Mouse (Mus musculus) CH12.LX (cell line): ENCODE data around the gene Prdm5. TPM values are rescaled to one million over a fixed set of nuclear protein-coding genes. Genes with fewer than 3 reads are reported as not detected.

ENCODE experiments used
- DNase-seq: peaks from one replicate; pipeline ENCODE4 v3.0.0-alpha.2; 2013; ENCODE audit errors: extremely low read depth
- H3K27ac ChIP-seq: 2 replicates; pipeline ENCODE4 v1.5.1; 2012; ENCODE audit warnings: low read depth, mild to moderate bottlenecking, control low read depth, moderate library complexity; ENCODE audit not compliant: insufficient read depth
- H3K27me3 ChIP-seq: replicated peaks from 2 replicates; pipeline ENCODE3; 2012; ENCODE audit warnings: inconsistent platforms
- H3K36me3 ChIP-seq, 2 experiments: replicated peaks in 1 of 2; 2 replicates each; pipeline versions ENCODE3 to v1.6.1; 2012; ENCODE audit warnings: inconsistent platforms in 1 of 2, low read length in 1 of 2, mild to moderate bottlenecking in 1 of 2, mixed read lengths in 1 of 2, moderate library complexity in 1 of 2; ENCODE audit not compliant: control insufficient read depth in 1 of 2, insufficient read depth in 1 of 2
- H3K4me1 ChIP-seq, 2 experiments: 2 replicates each; pipeline ENCODE4 v1.6.1; 2012; ENCODE audit warnings: inconsistent platforms in 1 of 2, moderate library complexity in 1 of 2; ENCODE audit not compliant: insufficient read depth in 2 of 2, control insufficient read depth in 1 of 2
- H3K4me2 ChIP-seq: 2 replicates; pipeline ENCODE4 v1.6.1; 2012; ENCODE audit warnings: low read depth, mild to moderate bottlenecking, control low read depth; ENCODE audit not compliant: poor library complexity, insufficient read depth, severe bottlenecking
- H3K4me3 ChIP-seq, 3 experiments: fragments of 150-350 bp in 1 of 3; sonication (generic) in 1 of 3; replicated peaks in 1 of 3; 2 replicates each; pipeline versions ENCODE3 to v1.5.1; 2011 to 2012; ENCODE audit warnings: low read depth in 2 of 3, low read length in 2 of 3, mild to moderate bottlenecking in 2 of 3, moderate library complexity in 2 of 3, control low read depth in 1 of 3, improper control_type of control experiment in 1 of 3, inconsistent platforms in 1 of 3, mixed read lengths in 1 of 3; ENCODE audit not compliant: poor library complexity in 1 of 3
- H3K79me2 ChIP-seq: replicated peaks from 2 replicates; pipeline ENCODE4 v1.6.1; 2012; ENCODE audit warnings: mild to moderate bottlenecking, moderate library complexity; ENCODE audit not compliant: control insufficient read depth, poor library complexity, insufficient read depth, severe bottlenecking; ENCODE audit errors: extremely low read depth
- H3K9ac ChIP-seq: 2 replicates; pipeline ENCODE4 v1.6.1; 2012; ENCODE audit warnings: low read depth, mild to moderate bottlenecking, control low read depth, moderate library complexity; ENCODE audit not compliant: insufficient read depth
- H3K9me3 ChIP-seq: replicated peaks from 2 replicates; pipeline ENCODE3; 2012; ENCODE audit warnings: low read length, inconsistent platforms, mixed read lengths
- BHLHE40 ChIP-seq: IDR thresholded peaks from 2 replicates; pipeline ENCODE4 v1.6.1; 2011; ENCODE audit warnings: mild to moderate bottlenecking, low read depth, low read length, improper control_type of control experiment
- CHD1 ChIP-seq: IDR thresholded peaks from 2 replicates; pipeline ENCODE4 v1.6.1; 2012; ENCODE audit warnings: low read depth, low read length, improper control_type of control experiment, inconsistent platforms
- CHD2 ChIP-seq: IDR thresholded peaks from 2 replicates; pipeline ENCODE4 v1.6.1; 2011; ENCODE audit warnings: low read length, improper control_type of control experiment
- CTCF ChIP-seq, 2 experiments: IDR thresholded peaks in 1 of 2; conservative IDR thresholded peaks in 1 of 2; 2 replicates each; pipeline ENCODE4 v1.5.1; 2011 to 2012; ENCODE audit warnings: low read depth in 2 of 2, low read length in 2 of 2, improper control_type of control experiment in 1 of 2, inconsistent platforms in 1 of 2, mild to moderate bottlenecking in 1 of 2, moderate library complexity in 1 of 2
- E2F4 ChIP-seq: IDR thresholded peaks from 2 replicates; pipeline ENCODE4 v1.6.1; 2011; ENCODE audit warnings: low read depth, low read length, improper control_type of control experiment; ENCODE audit not compliant: insufficient replicate concordance
- EP300 ChIP-seq: IDR thresholded peaks from 2 replicates; pipeline ENCODE4 v1.6.1; 2011; ENCODE audit warnings: low read length, improper control_type of control experiment
- ETS1 ChIP-seq: conservative IDR thresholded peaks from 2 replicates; pipeline ENCODE4 v1.6.1; 2012; ENCODE audit warnings: low read depth, mild to moderate bottlenecking, inconsistent platforms, low read length, improper control_type of control experiment, moderate library complexity
- GABPA ChIP-seq: IDR thresholded peaks from 2 replicates; pipeline ENCODE4 v1.6.1; 2012; ENCODE audit warnings: low read depth, low read length, improper control_type of control experiment, inconsistent platforms; ENCODE audit not compliant: insufficient replicate concordance
- HCFC1 ChIP-seq: IDR thresholded peaks from 2 replicates; pipeline ENCODE4 v1.6.1; 2012; ENCODE audit warnings: low read depth, mild to moderate bottlenecking, inconsistent platforms, low read length, improper control_type of control experiment
- MAFK ChIP-seq: IDR thresholded peaks from 2 replicates; pipeline ENCODE4 v1.6.1; 2011; ENCODE audit warnings: low read length, improper control_type of control experiment; ENCODE audit not compliant: insufficient replicate concordance
- MEF2A ChIP-seq: IDR thresholded peaks from 2 replicates; pipeline ENCODE4 v1.6.1; 2014; ENCODE audit warnings: low read depth, mild to moderate bottlenecking, inconsistent platforms, low read length, improper control_type of control experiment, borderline replicate concordance
- MYC ChIP-seq: IDR thresholded peaks from 2 replicates; pipeline ENCODE4 v1.6.1; 2011; ENCODE audit warnings: low read depth, mild to moderate bottlenecking, improper control_type of control experiment, low read length
- NRF1 ChIP-seq: IDR thresholded peaks from 2 replicates; pipeline ENCODE4 v1.6.1; 2014; ENCODE audit warnings: low read depth, mild to moderate bottlenecking, inconsistent platforms, low read length, improper control_type of control experiment, moderate library complexity
- POLR2A ChIP-seq: IDR thresholded peaks from 2 replicates; pipeline ENCODE4 v1.6.1; 2011; ENCODE audit warnings: low read depth, mild to moderate bottlenecking, improper control_type of control experiment, low read length
- POLR2AphosphoS2 ChIP-seq: IDR thresholded peaks from 2 replicates; pipeline ENCODE4 v1.6.1; 2011; ENCODE audit warnings: low read depth, low read length, improper control_type of control experiment
- RAD21 ChIP-seq: IDR thresholded peaks from 2 replicates; pipeline ENCODE4 v1.6.1; 2011; ENCODE audit warnings: low read depth, mild to moderate bottlenecking, low read length, improper control_type of control experiment, moderate library complexity
- RCOR1 ChIP-seq: conservative IDR thresholded peaks from 2 replicates; pipeline ENCODE4 v1.6.1; 2012; ENCODE audit warnings: low read depth, mild to moderate bottlenecking, inconsistent platforms, low read length, improper control_type of control experiment
- SMC3 ChIP-seq: IDR thresholded peaks from 2 replicates; pipeline ENCODE4 v1.6.1; 2011; ENCODE audit warnings: low read depth, low read length, improper control_type of control experiment
- UBTF ChIP-seq: IDR thresholded peaks from 2 replicates; pipeline ENCODE4 v1.6.1; 2012; ENCODE audit warnings: low read depth, mild to moderate bottlenecking, inconsistent platforms, low read length, improper control_type of control experiment, moderate library complexity
- ZC3H11A ChIP-seq: IDR thresholded peaks from 2 replicates; pipeline ENCODE4 v1.6.1; 2012; ENCODE audit warnings: low read depth, mild to moderate bottlenecking, inconsistent platforms, low read length, improper control_type of control experiment
- ZNF384 ChIP-seq: IDR thresholded peaks from 2 replicates; pipeline ENCODE4 v1.6.1; 2012; ENCODE audit warnings: low read depth, low read length, improper control_type of control experiment, inconsistent platforms
- dilution Hi-C: fragments of 300-500 bp; cut with MboI; formaldehyde crosslinking; loops from 2 replicates; pipeline ENCODE4 v1.14.3; 2020; ENCODE audit warnings: low sequenced_read_pairs; ENCODE audit not compliant: extremely low pct_unique_long_range_greater_than_20kb, extremely low pct_ligation_motif_present
- in situ Hi-C: fragments of 300-500 bp; cut with MboI; formaldehyde crosslinking; loops from 3 replicates; pipeline ENCODE4 v1.14.3; 2019; ENCODE audit warnings: low sequenced_read_pairs, low pct_ligation_motif_present, low pct_unique_long_range_greater_than_20kb, mixed read lengths
- polyA plus RNA-seq: library from polyadenylated mRNA; unstranded; fragments of >175 nt; gene quantifications from 2 replicates; pipeline ENCODE4 v1.2.1, GENCODE M21; 2012; ENCODE audit warnings: low read depth; ENCODE audit not compliant: insufficient read length
- total RNA-seq, 2 experiments: library from RNA; depleted of rRNA; stranded (reverse); fragments of 300-350 nt in 1 of 2; fragments of >200 nt in 1 of 2; gene quantifications; 2 replicates each; pipeline ENCODE4 v1.2.3; 2012 to 2014

Gene Prdm5
- total and polyA plus RNA-seq, 3 experiments: not detected

DNA sequence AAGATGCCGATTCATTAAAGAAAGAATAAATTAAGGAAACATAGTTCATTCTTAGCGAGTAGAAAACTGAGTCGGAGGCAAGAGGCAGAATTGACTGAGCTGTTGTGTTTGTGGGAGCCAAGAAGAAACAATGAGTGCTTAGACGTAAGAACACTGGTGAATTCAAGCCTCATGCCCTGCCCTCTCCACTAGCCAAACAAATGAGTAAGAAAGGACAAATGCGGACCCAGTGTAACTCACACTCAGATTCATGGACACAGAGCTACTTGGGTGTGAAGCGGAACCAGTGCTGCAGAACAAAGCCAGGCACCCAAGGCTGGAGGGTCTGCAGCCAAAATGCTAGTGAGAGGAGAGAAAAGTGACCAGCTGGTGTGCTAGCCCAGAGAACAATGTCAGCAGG lies 171.7 kb downstream of the Prdm5 start:
- H3K36me3 ChIP-seq: no peaks in the 10 kb centered on the region
- no peaks in the 10 kb centered on the region for H3K9me3 ChIP-seq
- TF ChIP-seq UBTF (no peak), RCOR1 (no peak), BHLHE40 (no peak), SMC3 (no peak)
- no peak overlapping the region for H3K4me2 ChIP-seq
- no peaks in the 10 kb centered on the region for H3K4me1 ChIP-seq
- no peaks in the 10 kb centered on the region for H3K27me3 ChIP-seq
- in situ Hi-C loops: no loop called here
- H3K27ac ChIP-seq: no peak overlapping the region
- dilution Hi-C loops: no loop called here
- no peak overlapping the region for H3K9ac ChIP-seq
- no peak for DNase-seq
- H3K79me2 ChIP-seq: no peaks in the 10 kb centered on the region
- H3K4me3 ChIP-seq: no peak overlapping the region

DNA sequence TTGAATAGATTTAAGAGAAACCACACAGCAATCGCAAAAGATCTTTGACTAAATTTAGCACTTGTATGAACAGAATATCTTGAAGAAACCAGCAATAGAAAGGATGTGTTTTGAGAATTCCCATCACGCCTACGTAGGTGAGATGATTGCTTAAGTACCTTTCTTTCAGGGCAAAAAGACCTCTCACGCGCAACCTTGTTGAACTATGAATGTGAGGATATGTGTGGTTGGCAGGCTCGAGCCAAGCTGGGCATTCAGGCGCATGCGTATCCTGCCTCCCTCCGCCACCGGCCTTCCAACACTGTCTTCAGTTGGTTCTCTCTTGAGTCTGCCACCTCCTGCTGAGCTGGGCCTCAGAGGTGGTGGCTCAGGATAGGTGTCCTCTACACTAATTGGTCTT lies 173.5 kb downstream of the Prdm5 start, which contains the start of gene 4930544G11Rik:
Gene 4930544G11Rik (plus strand): TSS at position 301 of the 400 bp plus-strand sequence.
- no peaks in the 10 kb centered on the region for H3K27me3 ChIP-seq
- no peak for DNase-seq
- no peak within 1 kb of the TSS for H3K4me2 ChIP-seq
- H3K36me3 ChIP-seq: no peaks in the 10 kb centered on the region
- H3K4me3 ChIP-seq: no peak within 1 kb of the TSS
- dilution Hi-C loops (no loop called here), in situ Hi-C loops (no loop called here)
- TF ChIP-seq SMC3: no peak
- TF ChIP-seq POLR2AphosphoS2: no peak
- no peak for TF ChIP-seq HCFC1
- no peak for TF ChIP-seq MYC
- TF ChIP-seq ZNF384: no peak
- no peak for TF ChIP-seq CHD1
- TF ChIP-seq EP300: no peak
- H3K4me1 ChIP-seq: no peaks in the 10 kb centered on the region
- no peak within 1 kb of the TSS for H3K27ac ChIP-seq
- H3K9me3 ChIP-seq: no peaks in the 10 kb centered on the region
- no peaks in the 10 kb centered on the region for H3K79me2 ChIP-seq
- no peak within 1 kb of the TSS for H3K9ac ChIP-seq

DNA sequence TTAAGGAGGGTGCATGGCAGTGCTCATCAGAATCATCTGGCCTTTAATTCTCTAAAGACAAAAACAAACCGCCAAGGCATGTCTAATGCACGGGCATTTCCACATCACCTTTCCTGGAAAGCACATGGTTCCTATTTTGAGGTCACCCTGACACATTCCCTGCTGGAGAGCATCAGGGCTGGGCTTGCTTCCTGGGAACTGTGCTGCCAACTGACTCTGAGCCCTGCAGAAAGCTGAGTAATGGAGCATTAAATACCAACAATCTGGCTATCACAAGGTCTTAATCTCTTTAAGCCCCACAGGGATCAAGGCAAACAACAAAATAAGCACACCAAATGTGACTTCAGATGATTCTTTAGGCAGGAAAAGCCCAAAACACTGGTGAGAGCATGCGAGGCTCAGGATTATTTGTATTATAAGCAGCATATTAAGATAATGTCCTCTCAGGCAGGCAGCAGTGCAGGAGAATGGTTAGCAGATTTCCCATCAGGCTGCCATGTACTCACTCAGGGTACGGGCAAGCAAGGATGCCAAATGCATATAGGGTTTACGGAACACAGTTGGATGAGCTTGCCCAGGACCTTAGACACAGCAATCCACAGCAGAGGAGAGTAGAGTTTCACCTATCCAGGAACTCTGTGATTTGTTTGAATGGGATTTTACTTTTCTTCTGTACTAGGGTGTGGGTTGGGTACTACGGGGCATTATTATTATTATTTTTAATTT lies 190.8 kb downstream of the Prdm5 start:
- Histone ChIP-seq H3K27me3 (no peaks in the 10 kb centered on the region), H3K4me1 (no peaks in the 10 kb centered on the region), H3K9ac (no peak overlapping the region), H3K79me2 (no peaks in the 10 kb centered on the region), H3K4me3 (no peak overlapping the region), H3K4me2 (no peak overlapping the region), H3K36me3 (no peaks in the 10 kb centered on the region), H3K27ac (no peak overlapping the region), H3K9me3 (no peaks in the 10 kb centered on the region)
- in situ Hi-C loops: no loop called here
- dilution Hi-C loops: no loop called here
- no peak for TF ChIP-seq MEF2A
- no peak for TF ChIP-seq CHD2
- no peak for TF ChIP-seq E2F4
- no peak for TF ChIP-seq MAFK
- TF ChIP-seq ZNF384: no peak
- TF ChIP-seq POLR2A: no peak
- no peak for TF ChIP-seq CTCF (conservative IDR thresholded peaks at IDR 0.05 in 1 of 2, IDR thresholded peaks at IDR 0.05 in 1 of 2; ENCODE audit: low read depth in 2 of 2, low read length in 2 of 2)
- no peak for TF ChIP-seq SMC3
- TF ChIP-seq UBTF: no peak
- TF ChIP-seq NRF1: no peak
- no peak for TF ChIP-seq ZC3H11A
- TF ChIP-seq POLR2AphosphoS2: no peak
- TF ChIP-seq GABPA: no peak
- TF ChIP-seq RAD21: no peak
- TF ChIP-seq HCFC1: no peak
- no peak for TF ChIP-seq ETS1
- TF ChIP-seq EP300: no peak
- TF ChIP-seq BHLHE40: no peak
- DNase-seq: no peak
